Mouse (Mus musculus): Measurements from ENCODE around the gene Pef1. TPM values are rescaled to one million over a fixed set of nuclear protein-coding genes. Genes with fewer than 3 reads are reported as not detected.

Gene Pef1
- total and polyA plus RNA-seq, 2 experiments, result 23.1 to 79.8 TPM

DNA sequence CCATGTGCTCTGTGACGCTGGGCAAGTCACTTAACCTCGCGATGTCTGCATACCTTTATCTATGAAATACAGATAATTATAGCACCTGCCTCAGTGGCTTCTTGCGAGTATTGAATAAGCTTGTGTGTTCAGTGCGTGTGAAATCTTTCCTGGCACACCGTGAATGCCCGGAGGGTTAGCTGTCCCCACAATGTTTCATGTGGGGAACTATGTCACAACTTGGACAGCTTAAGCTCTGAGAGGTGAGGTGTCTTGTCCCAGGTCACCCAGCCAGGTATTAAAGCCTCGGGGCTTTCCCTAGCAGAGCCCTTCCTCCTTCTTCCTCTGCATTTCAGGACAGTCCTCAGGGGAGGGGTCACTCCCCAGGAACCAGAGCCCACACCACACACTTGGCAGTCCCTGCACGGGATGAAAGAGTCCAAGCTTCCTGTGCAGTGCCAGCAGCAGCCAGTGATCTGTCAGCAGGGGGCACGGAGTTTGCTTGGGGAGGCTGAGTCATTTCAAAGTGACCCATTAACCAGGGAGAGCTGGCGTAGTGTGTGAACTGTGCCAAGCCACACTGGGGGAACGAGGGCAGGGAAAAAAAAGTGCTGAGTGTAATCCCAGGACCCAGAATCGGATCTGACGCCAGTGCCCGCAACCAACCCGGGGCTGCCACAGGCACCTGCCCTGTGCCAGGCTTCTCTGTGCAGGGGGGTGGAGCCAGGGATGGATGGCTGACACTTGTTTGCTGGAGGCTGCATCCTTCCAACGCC, 27.4 kb upstream of the Pef1 start:
- Histone ChIP-seq H3K4me3 (ENCODE audit: insufficient read depth, low read depth, low read length) (no peak overlapping the region), H3K4me1 (ENCODE audit: control insufficient read depth, insufficient read depth, low read length) (no peaks in the 10 kb centered on the region), H3K27ac (replicated peaks; ENCODE audit: insufficient read depth, low read depth, low read length) (no peak overlapping the region), H3K36me3 (ENCODE audit: control insufficient read depth, insufficient read depth, low read length) (no peaks in the 10 kb centered on the region), H3K9ac (ENCODE audit: low read depth, low read length) (no peak overlapping the region), H3K79me2 (ENCODE audit: control insufficient read depth, insufficient read depth, low read length) (no peaks in the 10 kb centered on the region), H3K27me3 (ENCODE audit: control insufficient read depth, insufficient read depth, low read length) (no peaks in the 10 kb centered on the region)
- no peak for TF ChIP-seq POLR2A (IDR thresholded peaks at IDR 0.05; ENCODE audit: extremely low read depth, insufficient read depth, low read length)
- no peak for TF ChIP-seq CTCF (IDR thresholded peaks at IDR 0.05; ENCODE audit: low read depth, low read length)
- WGBS, result 46% methylated on average over 17 of the region's 17 CpGs
- DNase-seq (ENCODE audit: extremely low read depth, low read depth, low spot score), result peak; percentile 80

DNA sequence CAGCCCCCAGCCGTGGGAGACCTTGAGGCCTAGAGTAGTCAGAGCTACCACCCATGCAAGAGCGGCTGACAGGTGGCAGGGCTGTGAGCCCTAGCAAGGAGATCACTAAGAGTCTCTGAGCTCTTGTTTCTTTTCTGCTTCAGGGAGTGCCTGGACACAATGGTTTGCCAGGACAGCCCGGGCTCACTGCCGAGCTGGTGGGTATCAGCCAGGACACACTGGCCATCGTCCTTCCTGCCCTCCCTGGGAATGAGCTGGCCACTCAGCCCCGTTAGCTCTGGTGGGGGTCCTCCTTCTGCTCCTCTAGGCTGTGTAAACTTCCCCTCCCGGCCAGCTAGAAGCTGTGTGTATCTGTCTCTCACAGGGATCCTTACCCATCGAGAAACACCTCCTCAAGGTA, 25.5 kb upstream of the Pef1 start:
- 53% methylated on average over 8 of the region's 8 CpGs for WGBS

DNA sequence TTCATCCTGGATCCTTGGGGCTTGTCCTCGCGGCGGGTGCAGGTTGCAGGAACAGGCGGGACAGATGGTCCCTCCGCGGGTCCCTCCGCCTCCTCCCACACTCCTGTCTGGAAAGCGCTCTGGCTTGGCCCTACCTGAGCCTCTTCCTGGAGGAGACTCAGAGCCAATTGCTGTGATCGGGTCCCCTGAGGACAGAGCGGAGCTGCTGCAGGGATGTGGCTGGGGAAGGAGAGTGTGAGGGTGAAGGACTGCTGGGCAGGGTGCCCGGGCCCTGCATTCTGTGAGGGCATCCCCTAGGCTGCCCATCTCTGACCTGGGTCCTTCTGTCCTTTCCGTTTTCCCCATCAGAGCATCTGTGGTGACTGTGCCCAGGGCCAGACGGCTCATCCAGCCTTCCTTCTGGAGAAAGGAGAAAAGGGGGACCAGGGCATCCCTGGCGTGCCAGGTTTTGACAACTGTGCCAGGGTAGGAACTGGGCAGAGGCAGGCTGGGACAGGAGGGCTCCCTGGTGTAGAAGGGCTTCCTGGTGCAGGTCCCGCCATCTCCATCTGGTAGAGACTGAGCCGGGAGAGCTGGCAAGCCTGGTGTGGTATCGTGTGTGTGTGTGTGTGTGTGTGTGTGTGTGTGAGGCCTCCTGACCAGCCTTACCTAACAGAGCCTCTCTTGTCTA, 23.4 kb upstream of the Pef1 start:
- no peak overlapping the region for H3K4me3 ChIP-seq (ENCODE audit: insufficient read depth, low read depth, low read length)
- H3K9ac ChIP-seq (ENCODE audit: low read depth, low read length), result no peak overlapping the region
- H3K79me2 ChIP-seq (ENCODE audit: control insufficient read depth, insufficient read depth, low read length), result no peaks in the 10 kb centered on the region
- no peaks in the 10 kb centered on the region for H3K36me3 ChIP-seq (ENCODE audit: control insufficient read depth, insufficient read depth, low read length)
- WGBS, result 58% methylated on average over 17 of the region's 17 CpGs
- TF ChIP-seq POLR2A (IDR thresholded peaks at IDR 0.05; ENCODE audit: extremely low read depth, insufficient read depth, low read length), result no peak
- TF ChIP-seq CTCF (IDR thresholded peaks at IDR 0.05; ENCODE audit: low read depth, low read length), result no peak
- no peaks in the 10 kb centered on the region for H3K27me3 ChIP-seq (ENCODE audit: control insufficient read depth, insufficient read depth, low read length)
- no peak overlapping the region for H3K27ac ChIP-seq (replicated peaks; ENCODE audit: insufficient read depth, low read depth, low read length)
- no peaks in the 10 kb centered on the region for H3K4me1 ChIP-seq (ENCODE audit: control insufficient read depth, insufficient read depth, low read length)
- no peak for DNase-seq (ENCODE audit: extremely low read depth, low read depth, low spot score)

More for the DNA sequence above, 25.5 kb upstream of the Pef1 start:
- no peak overlapping the region for H3K27ac ChIP-seq (replicated peaks; ENCODE audit: insufficient read depth, low read depth, low read length)
- DNase-seq (ENCODE audit: extremely low read depth, low read depth, low spot score), result no peak
- no peaks in the 10 kb centered on the region for H3K36me3 ChIP-seq (ENCODE audit: control insufficient read depth, insufficient read depth, low read length)
- no peaks in the 10 kb centered on the region for H3K79me2 ChIP-seq (ENCODE audit: control insufficient read depth, insufficient read depth, low read length)
- H3K27me3 ChIP-seq (ENCODE audit: control insufficient read depth, insufficient read depth, low read length), result no peaks in the 10 kb centered on the region
- no peak overlapping the region for H3K9ac ChIP-seq (ENCODE audit: low read depth, low read length)
- no peaks in the 10 kb centered on the region for H3K4me1 ChIP-seq (ENCODE audit: control insufficient read depth, insufficient read depth, low read length)
- TF ChIP-seq CTCF (IDR thresholded peaks at IDR 0.05; ENCODE audit: low read depth, low read length), result no peak
- TF ChIP-seq POLR2A (IDR thresholded peaks at IDR 0.05; ENCODE audit: extremely low read depth, insufficient read depth, low read length), result no peak
- no peak overlapping the region for H3K4me3 ChIP-seq (ENCODE audit: insufficient read depth, low read depth, low read length)

GRCm38 (mm10) chr4:130079521-130079920, 22.8 kb upstream of the Pef1 start:
- Histone ChIP-seq H3K27ac (replicated peaks; ENCODE audit: insufficient read depth, low read depth, low read length) (no peak overlapping the region), H3K27me3 (ENCODE audit: control insufficient read depth, insufficient read depth, low read length) (no peaks in the 10 kb centered on the region; the same call in 1 of the 2 replicates), H3K4me3 (ENCODE audit: insufficient read depth, low read depth, low read length) (no peak overlapping the region), H3K9ac (ENCODE audit: low read depth, low read length) (no peak overlapping the region), H3K79me2 (ENCODE audit: control insufficient read depth, insufficient read depth, low read length) (no peaks in the 10 kb centered on the region), H3K4me1 (ENCODE audit: control insufficient read depth, insufficient read depth, low read length) (no peaks in the 10 kb centered on the region), H3K36me3 (ENCODE audit: control insufficient read depth, insufficient read depth, low read length) (no peaks in the 10 kb centered on the region)
- no peak for DNase-seq (ENCODE audit: extremely low read depth, low read depth, low spot score)
- TF ChIP-seq POLR2A (IDR thresholded peaks at IDR 0.05; ENCODE audit: extremely low read depth, insufficient read depth, low read length) (no peak), CTCF (IDR thresholded peaks at IDR 0.05; ENCODE audit: low read depth, low read length) (no peak)
- 57% methylated on average over 3 of the region's 3 CpGs for WGBS

DNA sequence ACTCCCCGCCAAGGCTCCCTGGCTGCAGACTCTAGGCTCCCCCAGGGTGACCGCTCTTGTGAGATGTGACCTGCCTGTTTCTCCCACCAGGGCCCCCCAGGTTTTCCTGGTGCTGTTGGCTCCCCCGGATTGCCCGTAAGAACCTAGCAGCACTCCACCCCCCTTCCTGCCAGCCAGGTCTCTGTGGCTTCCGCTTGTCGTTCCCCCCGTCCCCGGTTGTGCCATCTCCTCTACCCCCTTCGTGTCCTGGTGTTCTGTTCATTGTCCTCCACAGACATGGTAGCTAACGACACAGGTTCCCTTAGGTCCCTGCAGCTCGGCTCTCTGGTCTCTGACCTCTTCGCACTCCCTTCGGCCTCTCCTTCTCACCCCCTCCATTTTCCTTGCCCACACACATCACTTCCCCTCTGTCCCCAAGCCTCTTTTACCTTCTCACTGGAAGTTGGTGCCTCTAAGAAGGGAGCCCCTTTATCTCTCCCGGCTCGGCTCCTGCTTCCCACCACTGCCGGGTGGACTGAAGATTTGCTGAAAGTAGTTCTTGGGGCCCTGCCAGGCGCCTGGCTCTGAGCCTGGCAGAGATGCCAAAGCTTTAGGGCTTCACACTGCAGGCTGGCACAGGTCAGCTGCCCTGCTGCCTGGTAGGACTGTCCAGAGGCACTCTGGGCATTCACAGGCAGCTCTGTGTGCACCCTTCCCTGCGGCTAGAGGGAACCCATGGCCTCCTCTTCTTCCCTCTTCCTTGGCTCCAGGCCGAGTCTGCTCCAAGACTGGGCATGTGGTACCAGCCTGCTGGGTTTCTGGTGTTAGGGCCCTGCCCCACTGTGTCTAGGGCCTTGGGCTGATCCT, 20.8 kb upstream of the Pef1 start:
- no peaks in the 10 kb centered on the region; the same call in 1 of the 2 replicates for H3K27me3 ChIP-seq (ENCODE audit: control insufficient read depth, insufficient read depth, low read length)
- H3K9ac ChIP-seq (ENCODE audit: low read depth, low read length), result no peak overlapping the region
- H3K79me2 ChIP-seq (ENCODE audit: control insufficient read depth, insufficient read depth, low read length), result no peaks in the 10 kb centered on the region
- 74% methylated on average over 19 of the region's 19 CpGs for WGBS
- peak; percentile 31 for DNase-seq (ENCODE audit: extremely low read depth, low read depth, low spot score)
- no peak overlapping the region for H3K4me3 ChIP-seq (ENCODE audit: insufficient read depth, low read depth, low read length)
- TF ChIP-seq CTCF (IDR thresholded peaks at IDR 0.05; ENCODE audit: low read depth, low read length) (no peak), POLR2A (IDR thresholded peaks at IDR 0.05; ENCODE audit: extremely low read depth, insufficient read depth, low read length) (no peak)
- H3K36me3 ChIP-seq (ENCODE audit: control insufficient read depth, insufficient read depth, low read length), result no peaks in the 10 kb centered on the region
- no peaks in the 10 kb centered on the region for H3K4me1 ChIP-seq (ENCODE audit: control insufficient read depth, insufficient read depth, low read length)
- H3K27ac ChIP-seq (replicated peaks; ENCODE audit: insufficient read depth, low read depth, low read length), result no peak overlapping the region

Data from liver, adult 2 months (tissue).